Mouse (Mus musculus) T-helper 17 cell (primary cell): ENCODE results near the gene Caskin1.

Source experiments
- in situ Hi-C, 2 experiments: fragments of 300-600 bp; cut with MboI, MseI; formaldehyde crosslinking; loops; 1 replicate in 1 of 2; 2 replicates in 1 of 2; pipeline ENCODE4 v1.15.1; 2025; ENCODE audit warnings: high pct_unique_total_duplicates in 2 of 2

Caskin1 gene

DNA sequence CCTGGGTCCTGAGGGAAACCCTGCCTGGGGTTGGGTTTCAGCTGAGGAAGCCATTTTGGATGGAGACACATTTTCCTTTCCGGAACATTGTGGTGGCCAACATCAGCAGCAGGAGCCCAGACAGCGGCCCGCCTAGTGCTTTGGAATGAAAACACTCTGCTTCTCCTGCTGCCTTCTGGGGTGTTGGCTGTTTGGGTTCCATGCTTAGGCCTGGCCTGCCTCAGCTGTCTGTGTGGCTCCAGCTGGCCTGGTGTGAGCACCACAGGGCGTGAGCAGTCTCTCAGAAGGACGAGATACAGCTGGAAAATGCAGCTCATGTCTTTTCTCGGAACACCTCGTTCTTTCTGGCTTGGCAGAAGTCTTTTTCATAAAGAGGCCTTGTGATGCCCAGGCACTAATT lies 68.7 kb downstream of the Caskin1 start:
- in situ Hi-C loops = no loop called here
